Mouse (Mus musculus): ENCODE data around the gene Dusp15. TPM values are rescaled to one million over a fixed set of nuclear protein-coding genes. Genes with fewer than 3 reads are reported as not detected.

Gene Dusp15
- polyA plus RNA-seq, 1 experiment, result 5.7 TPM

DNA sequence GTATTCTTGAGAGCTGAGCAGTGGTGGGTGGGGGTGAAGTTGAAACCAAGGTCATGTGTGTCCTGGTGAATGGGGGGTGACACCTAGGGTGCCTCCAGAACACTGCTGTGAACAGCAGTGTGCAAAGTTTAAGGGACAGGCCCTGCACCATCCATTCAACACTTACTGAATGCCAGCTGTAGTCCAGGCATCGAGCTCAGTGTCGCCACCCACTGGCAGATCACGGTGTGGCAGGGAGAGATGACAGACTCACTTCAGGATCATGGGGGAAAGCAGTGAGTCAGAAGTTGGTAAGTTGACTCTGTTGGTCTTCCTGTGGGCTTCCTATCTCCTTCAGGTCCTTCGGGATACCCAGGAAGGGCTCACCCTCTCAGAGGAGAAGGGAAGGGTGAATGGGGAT, 11.7 kb downstream of the Dusp15 start:
- no peak overlapping the region for H3K27ac ChIP-seq (ENCODE audit: control insufficient read depth, insufficient read depth, low read length)
- peaks cover 5% of the 10 kb centered on the region; the same call in 1 of the 2 replicates for H3K27me3 ChIP-seq (ENCODE audit: control insufficient read depth, insufficient read depth, low read length)
- no peaks in the 10 kb centered on the region for H3K36me3 ChIP-seq (ENCODE audit: control insufficient read depth, insufficient read depth, low read length)
- H3K4me3 ChIP-seq (ENCODE audit: control insufficient read depth, insufficient read depth, low read length), result no peak overlapping the region
- peaks cover 12% of the 10 kb centered on the region; the same call in 1 of the 2 replicates for H3K4me1 ChIP-seq (replicated peaks; ENCODE audit: control insufficient read depth, insufficient read depth, low read length)
- TF ChIP-seq CTCF (IDR thresholded peaks at IDR 0.05; ENCODE audit: borderline replicate concordance, control insufficient read depth, extremely low read depth, insufficient read depth, low read length, poor library complexity) (peak; percentile 87; the same call in 1 of the 2 replicates), POLR2A (IDR thresholded peaks at IDR 0.05; ENCODE audit: control insufficient read depth, extremely low read depth, insufficient read depth, low read length, poor library complexity) (no peak)
- peak; percentile 58 for DNase-seq
- 2% methylated on average over 4 of the region's 4 CpGs for WGBS

DNA sequence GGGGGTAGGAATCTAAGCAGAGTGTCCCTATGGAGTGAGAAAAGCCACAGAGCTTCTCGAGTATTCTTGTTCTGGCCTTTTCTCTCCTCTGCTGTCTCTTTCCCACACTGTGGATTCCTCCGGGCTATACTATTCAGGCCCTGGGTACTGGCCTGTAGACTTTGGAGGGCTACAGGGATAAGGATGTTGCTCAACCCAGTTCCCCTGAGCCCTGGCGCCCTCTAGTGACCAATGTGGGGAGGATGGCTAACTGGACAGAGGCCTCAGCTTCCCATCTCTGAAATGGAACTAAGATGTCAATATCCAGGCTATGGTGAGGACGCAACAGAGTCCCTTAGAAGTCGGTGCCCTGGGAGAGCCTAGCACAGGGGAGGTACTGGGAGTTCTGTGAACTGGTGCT, 17.9 kb downstream of the Dusp15 start:
- no peaks in the 10 kb centered on the region for H3K27me3 ChIP-seq (ENCODE audit: control insufficient read depth, insufficient read depth, low read length)
- H3K4me1 ChIP-seq (replicated peaks; ENCODE audit: control insufficient read depth, insufficient read depth, low read length), result no peaks in the 10 kb centered on the region
- H3K27ac ChIP-seq (ENCODE audit: control insufficient read depth, insufficient read depth, low read length), result no peak overlapping the region
- TF ChIP-seq POLR2A (IDR thresholded peaks at IDR 0.05; ENCODE audit: control insufficient read depth, extremely low read depth, insufficient read depth, low read length, poor library complexity), result no peak
- TF ChIP-seq CTCF (IDR thresholded peaks at IDR 0.05; ENCODE audit: borderline replicate concordance, control insufficient read depth, extremely low read depth, insufficient read depth, low read length, poor library complexity), result peak; percentile 56; the same call in 1 of the 2 replicates
- no peaks in the 10 kb centered on the region for H3K36me3 ChIP-seq (ENCODE audit: control insufficient read depth, insufficient read depth, low read length)
- WGBS, result 51% methylated on average over 5 of the region's 5 CpGs
- H3K4me3 ChIP-seq (ENCODE audit: control insufficient read depth, insufficient read depth, low read length), result no peak overlapping the region
- peak; percentile 45 for DNase-seq

DNA sequence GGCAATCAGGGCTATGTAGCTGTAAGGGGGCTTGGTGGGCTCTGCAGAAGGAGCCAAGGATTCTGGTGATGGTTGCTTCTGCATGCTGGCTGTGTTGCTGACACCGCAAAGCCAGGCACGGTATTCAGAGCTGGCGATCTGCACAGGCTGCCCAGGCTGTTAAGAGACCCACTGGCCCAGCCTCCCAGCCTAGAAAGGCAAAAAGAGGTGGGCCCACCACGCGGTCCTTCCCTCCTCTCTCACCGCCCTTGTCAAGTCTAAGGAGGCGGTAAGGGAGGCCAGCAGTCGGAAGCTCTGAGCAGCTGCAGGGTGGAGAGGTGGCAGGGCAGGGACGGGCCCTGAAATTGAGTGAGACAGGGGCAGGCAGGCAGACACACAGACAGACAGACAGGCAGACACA, 18.4 kb downstream of the Dusp15 start, which contains the start of gene Foxs1:
Gene Foxs1, minus strand, starts transcription at position 161 of the 400 bp plus-strand sequence.
- 22% methylated on average over 9 of the region's 9 CpGs for WGBS
- Histone ChIP-seq H3K27me3 (ENCODE audit: control insufficient read depth, insufficient read depth, low read length) (no peaks in the 10 kb centered on the region), H3K27ac (ENCODE audit: control insufficient read depth, insufficient read depth, low read length) (no peak within 1 kb of the TSS), H3K4me1 (replicated peaks; ENCODE audit: control insufficient read depth, insufficient read depth, low read length) (no peaks in the 10 kb centered on the region), H3K36me3 (ENCODE audit: control insufficient read depth, insufficient read depth, low read length) (no peaks in the 10 kb centered on the region), H3K4me3 (ENCODE audit: control insufficient read depth, insufficient read depth, low read length) (no peak within 1 kb of the TSS)
- TF ChIP-seq POLR2A (IDR thresholded peaks at IDR 0.05; ENCODE audit: control insufficient read depth, extremely low read depth, insufficient read depth, low read length, poor library complexity), result no peak
- TF ChIP-seq CTCF (IDR thresholded peaks at IDR 0.05; ENCODE audit: borderline replicate concordance, control insufficient read depth, extremely low read depth, insufficient read depth, low read length, poor library complexity), result no peak
- no peak for DNase-seq

DNA sequence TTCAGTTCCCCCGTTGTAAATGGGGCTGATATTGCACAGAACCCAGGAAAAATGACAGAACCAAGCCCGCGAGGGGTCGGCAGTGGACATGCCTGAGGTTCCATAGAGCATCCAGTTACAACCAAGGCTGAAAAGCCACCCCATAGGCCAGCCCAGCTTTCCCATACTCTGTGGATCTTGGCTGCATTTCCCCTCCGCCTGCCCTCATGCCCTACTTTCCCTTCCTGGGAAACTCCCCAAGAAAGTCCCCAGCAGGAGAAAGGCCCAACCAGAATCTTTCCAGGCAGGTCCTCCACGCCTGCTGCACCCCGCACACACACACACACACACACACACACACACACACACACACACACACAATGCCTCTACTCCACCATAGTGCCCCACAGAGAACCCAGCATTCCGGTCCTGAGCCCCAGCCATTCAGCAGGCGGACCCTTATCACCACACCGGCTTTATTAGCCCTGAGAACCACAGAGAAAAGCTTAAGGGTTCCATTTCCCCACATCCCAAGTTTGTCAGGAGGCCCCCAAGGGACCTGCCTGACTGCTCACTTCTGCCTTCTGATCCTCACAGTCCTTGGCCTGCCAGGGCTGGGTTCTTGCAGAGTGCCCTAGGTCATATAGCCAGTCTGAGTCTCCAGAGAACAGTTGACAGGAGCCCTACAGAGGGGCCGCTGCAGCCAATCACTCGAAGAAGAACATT, 19.9 kb downstream of the Dusp15 start:
- no peaks in the 10 kb centered on the region for H3K36me3 ChIP-seq (ENCODE audit: control insufficient read depth, insufficient read depth, low read length)
- DNase-seq, result no peak
- H3K27ac ChIP-seq (ENCODE audit: control insufficient read depth, insufficient read depth, low read length), result no peak overlapping the region
- 92% methylated on average over 12 of the region's 12 CpGs for WGBS
- TF ChIP-seq POLR2A (IDR thresholded peaks at IDR 0.05; ENCODE audit: control insufficient read depth, extremely low read depth, insufficient read depth, low read length, poor library complexity) (no peak), CTCF (IDR thresholded peaks at IDR 0.05; ENCODE audit: borderline replicate concordance, control insufficient read depth, extremely low read depth, insufficient read depth, low read length, poor library complexity) (no peak)
- no peak overlapping the region for H3K4me3 ChIP-seq (ENCODE audit: control insufficient read depth, insufficient read depth, low read length)
- H3K4me1 ChIP-seq (replicated peaks; ENCODE audit: control insufficient read depth, insufficient read depth, low read length), result no peaks in the 10 kb centered on the region
- H3K27me3 ChIP-seq (ENCODE audit: control insufficient read depth, insufficient read depth, low read length), result no peaks in the 10 kb centered on the region

DNA sequence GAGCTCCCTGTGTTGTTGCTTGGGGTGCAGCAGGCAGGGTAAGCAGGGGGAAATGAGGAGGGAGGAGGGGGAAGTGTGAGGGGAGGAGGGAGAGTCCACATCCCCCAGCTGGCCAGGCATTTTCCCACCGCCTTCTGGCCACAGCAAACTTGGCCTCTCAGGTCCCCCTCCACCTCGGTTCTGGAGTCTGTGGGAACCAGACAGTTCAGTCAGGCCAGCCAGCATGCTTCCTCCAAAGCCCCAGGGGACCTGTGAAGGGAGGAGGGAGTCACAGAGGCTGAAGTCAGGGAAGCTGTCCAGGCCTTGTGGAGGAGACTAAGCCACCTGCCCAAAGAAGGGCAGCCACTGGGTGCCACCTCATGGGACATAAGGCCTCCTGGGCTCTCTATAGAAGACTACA, 21.2 kb downstream of the Dusp15 start:
- TF ChIP-seq CTCF (IDR thresholded peaks at IDR 0.05; ENCODE audit: borderline replicate concordance, control insufficient read depth, extremely low read depth, insufficient read depth, low read length, poor library complexity) (no peak), POLR2A (IDR thresholded peaks at IDR 0.05; ENCODE audit: control insufficient read depth, extremely low read depth, insufficient read depth, low read length, poor library complexity) (no peak)
- no peaks in the 10 kb centered on the region for H3K27me3 ChIP-seq (ENCODE audit: control insufficient read depth, insufficient read depth, low read length)
- DNase-seq, result no peak
- H3K36me3 ChIP-seq (ENCODE audit: control insufficient read depth, insufficient read depth, low read length), result no peaks in the 10 kb centered on the region
- H3K27ac ChIP-seq (ENCODE audit: control insufficient read depth, insufficient read depth, low read length), result no peak overlapping the region
- no peak overlapping the region for H3K4me3 ChIP-seq (ENCODE audit: control insufficient read depth, insufficient read depth, low read length)
- WGBS, result 42% methylated on average over 2 of the region's 2 CpGs
- no peaks in the 10 kb centered on the region for H3K4me1 ChIP-seq (replicated peaks; ENCODE audit: control insufficient read depth, insufficient read depth, low read length)

DNA sequence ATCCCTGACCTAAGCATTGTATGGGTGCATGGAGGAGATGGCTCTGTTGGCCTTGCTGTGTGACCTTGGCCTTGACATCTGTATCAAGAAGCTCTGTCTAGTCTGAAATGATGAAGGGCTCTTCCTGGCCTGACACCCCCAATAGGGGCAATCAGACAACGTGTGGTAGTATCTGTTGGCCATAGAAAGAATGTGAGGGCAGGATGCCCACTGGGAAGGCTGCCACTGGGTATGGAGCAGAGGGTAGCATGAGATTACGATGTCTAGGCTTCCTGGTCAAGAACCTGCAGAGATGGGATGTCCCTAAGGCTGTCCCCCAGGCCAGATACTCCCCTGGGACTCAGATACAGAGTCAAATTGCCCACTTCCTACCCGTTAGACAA, 22.5 kb downstream of the Dusp15 start:
- H3K27ac ChIP-seq (ENCODE audit: control insufficient read depth, insufficient read depth, low read length), result no peak overlapping the region
- H3K36me3 ChIP-seq (ENCODE audit: control insufficient read depth, insufficient read depth, low read length), result no peaks in the 10 kb centered on the region
- 88% methylated on average over 3 of the region's 3 CpGs for WGBS
- H3K4me3 ChIP-seq (ENCODE audit: control insufficient read depth, insufficient read depth, low read length), result no peak overlapping the region
- no peaks in the 10 kb centered on the region for H3K27me3 ChIP-seq (ENCODE audit: control insufficient read depth, insufficient read depth, low read length)
- TF ChIP-seq POLR2A (IDR thresholded peaks at IDR 0.05; ENCODE audit: control insufficient read depth, extremely low read depth, insufficient read depth, low read length, poor library complexity) (no peak), CTCF (IDR thresholded peaks at IDR 0.05; ENCODE audit: borderline replicate concordance, control insufficient read depth, extremely low read depth, insufficient read depth, low read length, poor library complexity) (no peak)
- no peaks in the 10 kb centered on the region for H3K4me1 ChIP-seq (replicated peaks; ENCODE audit: control insufficient read depth, insufficient read depth, low read length)
- no peak for DNase-seq

Data from thymus, adult 2 months (tissue).